In genomic region chr3:85917600-85917999, GRCm38 (mm10) we compare ENCODE assay signal across 9 mouse cellular contexts. TPM values are rescaled to one million over a fixed set of nuclear protein-coding genes. Genes with fewer than 3 reads are reported as not detected.
DNase-seq lines count a peak whose midpoint lies in the region; ATAC-seq lines count a peak whose summit lies in the region.
"Had no signal": no experiment of that assay in that cellular context is flagged by ENCODE, and none has a peak within 500 bp of the region (broad histone marks: within the 10 kb centered on the region; RNA-seq: fewer than 3 reads in every experiment).

No protein-coding gene starts in this region.

- H3K36me3 ChIP-seq in hindbrain, embryonic 14.5 days (replicated peaks; ENCODE audit: control insufficient read depth, insufficient read depth), result no peaks in the 10 kb centered on the region
- no peaks in the 10 kb centered on the region for H3K36me3 ChIP-seq in hindbrain, embryonic 13.5 days
- H3K36me3 ChIP-seq: limb, embryonic 12.5 days had no signal

- no peak overlapping the region for H3K4me3 ChIP-seq in hindbrain, embryonic 14.5 days (replicated peaks; ENCODE audit: low read length)
- H3K4me3 ChIP-seq in hindbrain, embryonic 13.5 days, result no peak overlapping the region
- H3K4me3 ChIP-seq: limb, embryonic 12.5 days had no signal

- no peak overlapping the region for H3K9ac ChIP-seq in hindbrain, embryonic 14.5 days
- no peak overlapping the region for H3K9ac ChIP-seq in hindbrain, embryonic 13.5 days
- H3K9ac ChIP-seq: limb, embryonic 12.5 days had no signal

- no peaks in the 10 kb centered on the region for H3K27me3 ChIP-seq in hindbrain, embryonic 14.5 days (ENCODE audit: control insufficient read depth, insufficient read depth, low read length)
- no peaks in the 10 kb centered on the region for H3K27me3 ChIP-seq in hindbrain, embryonic 13.5 days
- H3K27me3 ChIP-seq: limb, embryonic 12.5 days had no signal

- no peak overlapping the region for H3K27ac ChIP-seq in hindbrain, embryonic 14.5 days
- H3K27ac ChIP-seq in hindbrain, embryonic 13.5 days, result no peak overlapping the region
- H3K27ac ChIP-seq: limb, embryonic 12.5 days had no signal

- H3K4me1 ChIP-seq in hindbrain, embryonic 14.5 days (replicated peaks; ENCODE audit: control insufficient read depth, insufficient read depth, low read length), result no peaks in the 10 kb centered on the region
- H3K4me1 ChIP-seq in hindbrain, embryonic 13.5 days (replicated peaks), result no peaks in the 10 kb centered on the region
- H3K4me1 ChIP-seq: limb, embryonic 12.5 days had no signal

- no peaks in the 10 kb centered on the region for H3K9me3 ChIP-seq in hindbrain, embryonic 14.5 days (ENCODE audit: control insufficient read depth, low read length)
- no peaks in the 10 kb centered on the region for H3K9me3 ChIP-seq in hindbrain, embryonic 13.5 days
- H3K9me3 ChIP-seq: limb, embryonic 12.5 days had no signal

- 11% methylated on average over 4 of the region's 4 CpGs for WGBS in hindbrain, embryonic 14.5 days
- WGBS in hindbrain, embryonic 13.5 days, result 16% methylated on average over 4 of the region's 4 CpGs

- no peak overlapping the region for H3K4me2 ChIP-seq in hindbrain, embryonic 14.5 days (replicated peaks)
- H3K4me2 ChIP-seq in hindbrain, embryonic 13.5 days, result no peak overlapping the region
- H3K4me2 ChIP-seq: limb, embryonic 12.5 days had no signal

- peak; percentile 70 for DNase-seq in hindbrain, embryonic 14.5 days (ENCODE audit: low spot score)
- DNase-seq in 416B (ENCODE audit: low read depth), result peak; percentile 26
- DNase-seq in MEL-GATA-1-ER (ENCODE audit: extremely low read depth, low read depth), result peak; percentile 21
- peak; percentile 57 to 69 for DNase-seq in kidney, postnatal 4 days
- DNase-seq in retina, postnatal 1 day, result peak; percentile 68
- no peak for DNase-seq in urinary bladder, postnatal 10 days (ENCODE audit: low spot score)

- no peak for ATAC-seq in hindbrain, embryonic 14.5 days (ENCODE audit: low FRiP score)
- no peak for ATAC-seq in hindbrain, embryonic 13.5 days (ENCODE audit: low FRiP score)
- peak; percentile 52; the same call in 1 of the 2 replicates for ATAC-seq in common myeloid progenitor, adult 5-6 weeks (replicated peaks; ENCODE audit: low read depth, poor library complexity, severe bottlenecking)

RNA-seq across cellular contexts. Expression of gene Gm37240, which starts 30.3 kb away (rescaled TPM):
- 0.94 and 1.3 TPM in 2 replicates for polyA plus RNA-seq in hindbrain, embryonic 14.5 days (2014; fragmentation: Nextera tagmentation; extraction: Ambion mirVana)
- polyA plus RNA-seq in hindbrain, embryonic 13.5 days (2015; fragmentation: Nextera tagmentation; extraction: Ambion mirVana), result 0.08 and 0.26 TPM in 2 replicates
- total RNA-seq in common myeloid progenitor, adult 5-6 weeks (2017), result not detected in 2 replicates

RNA-seq across cellular contexts. Expression of gene Glt28d2, which starts 30.3 kb away (rescaled TPM):
- polyA plus RNA-seq in hindbrain, embryonic 14.5 days (2014; fragmentation: Nextera tagmentation; extraction: Ambion mirVana), result 0.37 and 0.53 TPM in 2 replicates
- 0.10 and 0.23 TPM in 2 replicates for polyA plus RNA-seq in hindbrain, embryonic 13.5 days (2015; fragmentation: Nextera tagmentation; extraction: Ambion mirVana)
- not detected in 2 replicates for total RNA-seq in common myeloid progenitor, adult 5-6 weeks (2017)

RNA-seq across cellular contexts. Expression of gene Sh3d19, which starts 53.3 kb away (rescaled TPM):
- 18.1 and 20.4 TPM in 2 replicates for polyA plus RNA-seq in hindbrain, embryonic 14.5 days (2014; fragmentation: Nextera tagmentation; extraction: Ambion mirVana)
- polyA plus RNA-seq in hindbrain, embryonic 13.5 days (2015; fragmentation: Nextera tagmentation; extraction: Ambion mirVana), result 11.2 and 11.4 TPM in 2 replicates
- 3.6 and 3.9 TPM in 2 replicates for total RNA-seq in common myeloid progenitor, adult 5-6 weeks (2017)
